Mouse (Mus musculus) liver, adult 2 months (tissue): ENCODE results near the gene Map3k5. TPM values are rescaled to one million over a fixed set of nuclear protein-coding genes. Genes with fewer than 3 reads are reported as not detected.

ENCODE experiments used
- DNase-seq: peaks from one replicate; pipeline ENCODE4 v3.0.0-alpha.2; 2011; ENCODE audit warnings: low read depth, low spot score; ENCODE audit errors: extremely low read depth
- H3K27ac ChIP-seq: fragments of 200-500 bp; replicated peaks from 2 replicates; pipeline ENCODE4 v1.5.1; 2012; ENCODE audit warnings: low read depth, mild to moderate bottlenecking, control low read depth, inconsistent platforms, low read length; ENCODE audit not compliant: insufficient read depth
- H3K27me3 ChIP-seq: fragments of 200-500 bp; 2 replicates; pipeline ENCODE4 v1.6.1; 2012; ENCODE audit warnings: mild to moderate bottlenecking, moderate library complexity, low read length, inconsistent platforms; ENCODE audit not compliant: control insufficient read depth, insufficient read depth
- H3K36me3 ChIP-seq: fragments of 200-500 bp; 2 replicates; pipeline ENCODE4 v1.6.1; 2012; ENCODE audit warnings: low read length, inconsistent platforms; ENCODE audit not compliant: control insufficient read depth, insufficient read depth
- H3K4me1 ChIP-seq: fragments of 200-500 bp; 2 replicates; pipeline ENCODE4 v1.6.1; 2011; ENCODE audit warnings: low read length; ENCODE audit not compliant: control insufficient read depth, insufficient read depth
- H3K4me3 ChIP-seq: fragments of 200-500 bp; 2 replicates; pipeline ENCODE4 v1.5.1; 2011; ENCODE audit warnings: low read depth, mild to moderate bottlenecking, control low read depth, low read length, moderate library complexity; ENCODE audit not compliant: insufficient read depth
- H3K79me2 ChIP-seq: fragments of 200-500 bp; 2 replicates; pipeline ENCODE4 v1.6.1; 2012; ENCODE audit warnings: inconsistent platforms, mild to moderate bottlenecking, low read length, moderate library complexity; ENCODE audit not compliant: control insufficient read depth, insufficient read depth
- H3K9ac ChIP-seq: fragments of 200-500 bp; 2 replicates; pipeline ENCODE4 v1.6.1; 2012; ENCODE audit warnings: low read depth, mild to moderate bottlenecking, control low read depth, inconsistent platforms, low read length
- CTCF ChIP-seq: fragments of 200-500 bp; IDR thresholded peaks from 2 replicates; pipeline ENCODE4 v1.5.1; 2011; ENCODE audit warnings: low read depth, low read length, control low read depth
- POLR2A ChIP-seq: fragments of 200-500 bp; IDR thresholded peaks from 2 replicates; pipeline ENCODE4 v1.6.1; 2011; ENCODE audit warnings: low read length, control low read depth; ENCODE audit not compliant: insufficient read depth; ENCODE audit errors: extremely low read depth
- WGBS: fragments of 180-500 bp; shearing (Covaris S2); methylation state at CpG from one replicate; pipeline ENCODE4 v1.1.7; 2018; 5-methylcytosine and 5-hydroxymethylcytosine counted together
- polyA plus RNA-seq: library from polyadenylated mRNA; depleted of rRNA; stranded (reverse); fragments of >200 nt; gene quantifications from 2 replicates; pipeline ENCODE4 v1.2.3, GENCODE M21; 2012
- total RNA-seq: library from RNA; depleted of rRNA; stranded (reverse); fragments of >200 nt; gene quantifications from 2 replicates; pipeline ENCODE4 v1.2.3, GENCODE M21; 2014

Map3k5 gene
- total and polyA plus RNA-seq, 2 experiments, result 2.9 to 25.4 TPM

DNA sequence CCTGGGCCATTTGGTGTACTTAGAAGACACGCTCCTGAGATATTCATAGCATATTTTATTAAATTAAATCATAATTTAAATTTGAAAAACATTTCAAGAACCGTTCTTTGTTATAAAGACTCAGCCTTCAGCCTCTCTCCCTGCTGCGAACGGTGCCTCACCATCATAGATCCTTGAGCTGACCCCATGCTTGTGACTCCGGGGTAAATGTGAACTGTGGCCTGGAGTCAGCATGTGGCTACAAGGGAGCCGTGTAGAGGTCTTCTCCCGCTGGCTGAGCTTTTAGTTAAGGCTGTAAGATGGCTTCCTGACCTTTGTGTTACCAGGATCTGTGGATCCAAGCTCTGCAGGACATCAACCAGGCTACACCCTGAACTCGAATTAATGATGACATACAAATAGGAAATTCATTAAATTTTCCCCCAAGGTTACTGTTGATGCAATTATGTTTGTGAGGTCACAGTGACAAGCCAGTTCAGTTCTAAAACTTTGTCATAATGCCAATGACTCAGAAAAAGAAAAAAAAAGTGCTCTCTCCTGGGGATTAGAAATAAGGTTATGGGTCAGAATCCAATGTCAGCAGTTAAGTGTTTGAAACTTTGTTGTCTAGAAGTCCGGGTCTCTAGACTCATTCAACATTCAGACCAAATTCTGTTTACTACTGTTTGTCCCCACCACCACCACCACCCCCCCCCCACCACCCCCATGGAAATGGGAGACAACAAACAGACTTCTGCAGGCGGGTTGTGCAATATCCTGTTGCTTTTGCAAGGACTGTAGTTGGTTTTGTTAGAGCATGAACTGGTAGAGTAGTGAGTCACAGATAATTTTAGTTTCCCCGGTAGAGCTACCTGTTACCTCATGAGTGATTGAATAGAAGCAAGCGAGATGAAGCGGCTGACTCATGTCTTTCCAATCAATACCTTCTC lies 142.5 kb downstream of the Map3k5 start:
- peaks cover 22% of the 10 kb centered on the region for H3K4me1 ChIP-seq
- no peak overlapping the region for H3K4me3 ChIP-seq
- 21% methylated on average over 13 of the region's 13 CpGs for WGBS
- peaks cover 16% of the 10 kb centered on the region for H3K36me3 ChIP-seq
- 0 out of 2 replicates have a peak overlapping the region, but pooled peaks have one; percentile 5 for H3K9ac ChIP-seq
- peak; percentile 97 for DNase-seq
- H3K79me2 ChIP-seq, result no peaks in the 10 kb centered on the region; the same call in 1 of the 2 replicates
- peak overlapping the region; percentile 76 for H3K27ac ChIP-seq
- no peaks in the 10 kb centered on the region for H3K27me3 ChIP-seq
- TF ChIP-seq POLR2A, result no peak
- TF ChIP-seq CTCF, result no peak

DNA sequence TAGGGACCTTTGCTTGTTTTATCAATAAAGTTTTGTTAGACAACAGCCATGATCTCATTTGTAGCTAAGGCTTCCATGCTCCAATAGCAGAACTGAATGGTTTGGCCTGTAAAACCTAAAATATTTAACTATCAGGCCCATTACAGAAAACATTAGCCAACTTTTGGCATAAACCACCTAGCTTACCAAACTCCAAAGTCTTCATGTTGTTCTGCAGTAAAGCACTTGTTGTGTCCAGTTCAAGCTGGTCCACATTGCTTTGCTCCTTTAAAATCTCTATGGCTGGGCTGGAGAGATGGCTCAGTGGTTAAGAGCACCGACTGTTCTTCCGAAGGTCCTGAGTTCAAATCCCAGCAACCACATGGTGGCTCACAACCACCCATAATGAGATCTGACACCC lies 144.1 kb downstream of the Map3k5 start:
- H3K4me3 ChIP-seq, result no peak overlapping the region
- H3K27ac ChIP-seq, result peak overlapping the region; percentile 71
- peaks cover 27% of the 10 kb centered on the region for H3K36me3 ChIP-seq
- H3K9ac ChIP-seq, result no peak overlapping the region
- H3K27me3 ChIP-seq, result no peaks in the 10 kb centered on the region
- TF ChIP-seq CTCF (no peak), POLR2A (no peak)
- no peaks in the 10 kb centered on the region for H3K79me2 ChIP-seq
- WGBS, result 64% methylated on average over 2 of the region's 2 CpGs
- peaks cover 18% of the 10 kb centered on the region for H3K4me1 ChIP-seq
- peak; percentile 97 for DNase-seq

DNA sequence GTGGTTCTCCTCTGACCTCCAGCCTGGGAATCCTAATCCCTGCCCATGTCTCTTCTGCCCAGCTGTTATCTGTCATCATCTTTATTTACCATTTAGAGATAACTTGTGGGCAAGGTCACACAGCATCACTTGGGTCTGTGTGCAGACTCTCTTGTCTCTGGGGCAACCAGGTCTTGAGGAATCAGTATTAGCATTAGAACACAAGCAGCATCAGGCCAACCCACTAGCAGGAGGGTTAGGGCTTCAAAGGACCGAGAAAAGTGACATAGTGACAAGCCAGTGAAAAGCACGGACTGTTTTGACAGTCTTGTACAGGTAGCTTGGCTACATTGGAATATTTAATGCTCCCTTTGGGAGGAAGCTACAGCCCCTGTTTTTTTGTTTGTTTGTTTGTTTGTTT lies 153.6 kb downstream of the Map3k5 start:
- no peak overlapping the region for H3K27ac ChIP-seq
- H3K4me3 ChIP-seq, result no peak overlapping the region
- WGBS, result 94% methylated on average over 2 of the region's 2 CpGs

DNA sequence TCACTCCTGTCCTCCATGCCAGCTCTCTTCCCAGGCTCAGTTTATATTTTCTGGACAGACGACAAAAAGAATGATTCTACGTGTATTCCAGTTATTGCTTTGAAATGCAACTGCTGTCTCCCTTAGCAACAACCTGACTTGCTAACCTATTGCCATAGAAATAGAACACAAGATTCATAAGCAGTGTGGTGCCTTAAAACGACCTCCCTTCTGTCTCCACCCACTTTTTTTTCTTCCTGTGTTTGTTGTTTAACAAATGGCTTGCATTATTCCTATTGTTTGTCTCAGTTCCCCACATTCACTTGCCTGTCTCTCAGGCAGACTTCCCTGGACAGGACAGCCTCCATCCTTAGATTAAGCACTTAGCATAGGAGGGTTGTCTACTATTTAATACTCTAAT lies 154.8 kb downstream of the Map3k5 start:
- no peaks in the 10 kb centered on the region for H3K4me1 ChIP-seq
- no peak for DNase-seq
- H3K9ac ChIP-seq, result no peak overlapping the region
- H3K4me3 ChIP-seq, result no peak overlapping the region
- H3K27me3 ChIP-seq, result no peaks in the 10 kb centered on the region
- no peak for TF ChIP-seq CTCF
- no peak for TF ChIP-seq POLR2A
- no peaks in the 10 kb centered on the region for H3K79me2 ChIP-seq
- peaks cover 20% of the 10 kb centered on the region for H3K36me3 ChIP-seq
- no peak overlapping the region for H3K27ac ChIP-seq
- WGBS, result 74% methylated on average over 3 of the region's 3 CpGs

More for the DNA sequence above, 153.6 kb downstream of the Map3k5 start:
- H3K79me2 ChIP-seq, result no peaks in the 10 kb centered on the region
- no peak for DNase-seq
- H3K4me1 ChIP-seq, result no peaks in the 10 kb centered on the region
- H3K27me3 ChIP-seq, result no peaks in the 10 kb centered on the region
- TF ChIP-seq POLR2A (no peak), CTCF (no peak)
- H3K36me3 ChIP-seq, result peaks cover 22% of the 10 kb centered on the region
- H3K9ac ChIP-seq, result no peak overlapping the region

DNA sequence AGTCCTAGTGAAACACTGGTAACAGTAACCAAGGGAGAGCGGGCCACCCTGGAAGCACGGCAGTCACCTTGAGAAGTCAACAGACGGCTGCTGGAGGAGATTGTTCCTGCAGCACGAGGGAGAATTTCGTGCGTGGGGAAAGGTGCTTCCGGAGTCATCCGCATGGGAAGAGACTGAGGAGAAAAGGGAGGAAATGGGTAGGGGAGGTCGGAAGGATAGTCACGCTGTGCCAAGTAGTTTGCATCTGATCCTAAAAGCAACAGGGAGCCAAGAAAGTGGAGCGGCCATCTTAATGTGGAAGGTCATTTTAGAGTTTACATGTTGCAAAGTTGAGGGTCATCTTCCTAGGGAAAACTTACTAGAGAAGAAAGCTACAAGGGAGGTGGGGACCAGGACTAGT lies 155.9 kb downstream of the Map3k5 start:
- 91% methylated on average over 11 of the region's 11 CpGs for WGBS
- Histone ChIP-seq H3K36me3 (peaks cover 18% of the 10 kb centered on the region), H3K27me3 (no peaks in the 10 kb centered on the region), H3K4me3 (no peak overlapping the region), H3K9ac (no peak overlapping the region), H3K27ac (no peak overlapping the region), H3K4me1 (no peaks in the 10 kb centered on the region), H3K79me2 (no peaks in the 10 kb centered on the region)
- no peak for DNase-seq
- TF ChIP-seq POLR2A, result no peak
- TF ChIP-seq CTCF, result no peak

DNA sequence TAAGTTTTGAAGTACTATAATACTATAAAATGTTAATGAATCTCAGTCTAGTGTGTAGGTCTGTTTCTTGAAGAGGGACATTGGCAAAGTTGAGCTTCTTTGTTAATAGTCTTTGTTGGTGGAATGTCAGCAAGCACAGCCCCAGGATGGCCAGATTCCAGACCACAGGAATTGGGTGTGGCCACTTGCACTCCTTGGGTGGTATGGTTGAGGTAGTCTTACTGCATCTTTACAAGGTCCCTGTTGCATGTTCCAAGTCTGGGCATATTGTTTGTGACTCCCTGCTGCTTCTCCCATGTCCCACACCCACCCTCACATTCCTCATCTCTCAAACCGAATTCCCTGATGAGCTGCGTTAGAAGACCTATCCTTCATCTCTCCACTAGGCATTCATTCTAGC lies 157.1 kb downstream of the Map3k5 start:
- no peak for DNase-seq
- TF ChIP-seq POLR2A (no peak), CTCF (no peak)
- Histone ChIP-seq H3K36me3 (peaks cover 16% of the 10 kb centered on the region), H3K79me2 (no peaks in the 10 kb centered on the region), H3K4me1 (no peaks in the 10 kb centered on the region), H3K27ac (no peak overlapping the region), H3K4me3 (no peak overlapping the region), H3K9ac (no peak overlapping the region), H3K27me3 (no peaks in the 10 kb centered on the region)
- 100% methylated on average over 2 of the region's 2 CpGs for WGBS
